Mouse (Mus musculus): ENCODE results near the gene Per3. TPM values are rescaled to one million over a fixed set of nuclear protein-coding genes. Genes with fewer than 3 reads are reported as not detected.

Per3 gene
- polyA plus RNA-seq (2012; rRNA removed), result 4.1 and 4.2 TPM in 2 replicates

DNA sequence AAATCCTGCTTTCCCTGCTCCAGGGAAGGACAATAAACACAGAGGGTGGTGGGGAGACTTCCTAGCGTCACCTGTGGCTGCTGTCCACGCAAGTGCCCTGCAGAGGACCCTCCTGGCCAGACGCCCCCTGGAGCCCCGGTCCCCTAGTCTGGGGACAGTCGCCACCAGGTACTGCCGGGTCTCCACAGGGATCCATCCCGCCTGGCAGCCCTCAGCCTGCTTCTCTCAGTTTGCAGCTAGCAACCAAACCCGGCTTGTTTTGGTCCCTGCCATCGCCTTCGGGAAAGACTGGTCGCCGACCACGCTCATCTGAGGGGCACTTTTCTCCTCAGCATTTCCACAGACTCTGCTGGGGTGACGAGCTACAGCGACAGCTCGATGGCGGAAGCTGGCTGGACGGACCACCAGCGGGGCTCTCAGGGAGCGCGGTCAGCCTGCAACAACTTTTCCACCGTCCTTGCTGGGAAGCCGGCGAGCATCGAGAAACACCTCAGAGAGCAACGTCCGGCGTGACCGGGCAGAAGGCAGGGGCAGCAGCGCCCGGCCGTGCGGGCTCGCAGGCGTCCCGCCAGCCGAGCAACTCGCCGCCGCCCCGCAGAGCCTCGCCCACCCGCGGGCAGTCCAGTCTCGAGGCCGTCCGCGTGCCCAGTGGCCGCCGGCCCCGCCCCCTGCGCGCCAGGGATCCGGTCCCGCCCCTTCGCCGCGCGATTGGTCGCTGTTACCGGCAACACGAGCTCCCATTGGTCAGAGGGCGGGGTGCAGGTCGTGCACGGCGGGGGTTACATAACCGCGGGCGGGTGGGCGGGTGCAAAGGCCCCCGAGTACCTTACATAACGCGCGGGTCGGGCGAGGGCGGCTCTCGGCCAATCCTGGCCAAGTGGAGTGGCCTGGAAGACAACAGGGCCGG, at the start of gene Per3:
Gene Per3 (minus strand): TSS at position 629 of the 907 bp plus-strand sequence.
- peak; percentile 96 for DNase-seq (ENCODE audit: low read depth)
- TF ChIP-seq CTCF (IDR thresholded peaks at IDR 0.05; ENCODE audit: borderline replicate concordance, extremely low read depth, insufficient read depth, insufficient read length) (no peak), POLR2A (IDR thresholded peaks at IDR 0.05; ENCODE audit: borderline replicate concordance, extremely low read depth, insufficient read depth, insufficient read length, poor library complexity, severe bottlenecking) (peak; percentile 73)

DNA sequence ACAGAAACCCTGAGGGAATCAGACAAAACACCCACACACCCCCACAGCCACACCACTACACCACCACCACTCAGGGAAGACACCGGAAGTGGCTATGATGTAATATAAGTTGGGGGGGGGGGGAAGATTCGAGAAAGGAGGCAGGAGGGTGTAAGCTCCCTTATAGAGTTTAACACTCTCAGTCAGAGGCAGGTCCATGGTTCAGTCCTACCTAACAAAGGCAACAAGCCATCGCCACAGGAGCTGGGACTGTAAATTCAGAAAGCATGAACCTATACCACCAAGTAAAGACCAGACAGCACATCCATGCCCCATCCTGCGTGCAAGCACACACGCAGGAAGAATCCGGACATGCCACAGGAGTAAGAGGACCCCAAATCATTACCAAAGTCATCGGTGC, 44.8 kb upstream of the Per3 start, which contains the start of gene Gm13090:
Gene Gm13090 (plus strand): TSS at position 301 of the 400 bp plus-strand sequence.
- TF ChIP-seq CTCF (IDR thresholded peaks at IDR 0.05; ENCODE audit: borderline replicate concordance, extremely low read depth, insufficient read depth, insufficient read length), result no peak
- no peak for TF ChIP-seq POLR2A (IDR thresholded peaks at IDR 0.05; ENCODE audit: borderline replicate concordance, extremely low read depth, insufficient read depth, insufficient read length, poor library complexity, severe bottlenecking)
- DNase-seq (ENCODE audit: low read depth), result no peak

DNA sequence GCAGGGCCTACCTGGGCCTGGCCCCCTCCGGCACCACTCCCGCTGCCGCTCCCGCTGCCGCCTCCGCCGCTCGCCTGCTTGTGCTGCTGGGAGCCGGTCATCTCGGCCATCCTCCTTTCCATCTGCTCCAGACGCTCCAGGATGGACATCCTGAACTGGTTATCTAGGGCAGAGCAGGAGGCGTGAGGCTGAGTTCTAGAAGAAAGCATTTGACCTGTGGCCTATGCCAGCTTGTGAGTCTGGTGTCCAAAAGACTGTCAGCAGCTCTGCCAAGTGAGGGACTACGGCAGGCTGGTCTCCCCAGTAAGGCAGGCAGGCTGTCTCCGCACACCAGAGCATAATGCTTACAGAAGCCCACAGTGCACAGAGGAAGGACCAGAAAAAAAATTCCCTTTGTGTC, 44.4 kb upstream of the Per3 start:
- peak; percentile 20 for DNase-seq (ENCODE audit: low read depth)
- no peak for TF ChIP-seq CTCF (IDR thresholded peaks at IDR 0.05; ENCODE audit: borderline replicate concordance, extremely low read depth, insufficient read depth, insufficient read length)
- no peak for TF ChIP-seq POLR2A (IDR thresholded peaks at IDR 0.05; ENCODE audit: borderline replicate concordance, extremely low read depth, insufficient read depth, insufficient read length, poor library complexity, severe bottlenecking)

DNA sequence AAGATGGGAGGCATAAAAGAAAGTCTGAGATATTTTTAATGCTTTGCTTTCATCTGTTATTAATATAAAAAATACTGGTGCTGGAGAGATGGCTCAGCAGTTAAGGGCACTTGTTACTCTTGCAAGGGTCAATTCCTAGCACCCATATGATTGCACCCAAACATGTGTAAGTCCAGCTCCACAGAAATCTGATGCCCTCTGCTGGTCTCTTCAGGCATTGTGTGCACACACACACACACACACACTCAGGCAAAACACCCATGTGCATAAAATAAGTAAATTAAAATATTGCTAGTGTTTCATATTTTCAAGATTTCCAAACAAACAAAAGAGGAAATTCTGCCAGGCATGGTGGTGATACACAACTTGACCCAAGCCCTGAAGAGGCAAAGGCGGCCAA, 42.9 kb upstream of the Per3 start:
- no peak for DNase-seq (ENCODE audit: low read depth)
- no peak for TF ChIP-seq POLR2A (IDR thresholded peaks at IDR 0.05; ENCODE audit: borderline replicate concordance, extremely low read depth, insufficient read depth, insufficient read length, poor library complexity, severe bottlenecking)
- peak; percentile 30; the same call in 1 of the 2 replicates for TF ChIP-seq CTCF (IDR thresholded peaks at IDR 0.05; ENCODE audit: borderline replicate concordance, extremely low read depth, insufficient read depth, insufficient read length)

DNA sequence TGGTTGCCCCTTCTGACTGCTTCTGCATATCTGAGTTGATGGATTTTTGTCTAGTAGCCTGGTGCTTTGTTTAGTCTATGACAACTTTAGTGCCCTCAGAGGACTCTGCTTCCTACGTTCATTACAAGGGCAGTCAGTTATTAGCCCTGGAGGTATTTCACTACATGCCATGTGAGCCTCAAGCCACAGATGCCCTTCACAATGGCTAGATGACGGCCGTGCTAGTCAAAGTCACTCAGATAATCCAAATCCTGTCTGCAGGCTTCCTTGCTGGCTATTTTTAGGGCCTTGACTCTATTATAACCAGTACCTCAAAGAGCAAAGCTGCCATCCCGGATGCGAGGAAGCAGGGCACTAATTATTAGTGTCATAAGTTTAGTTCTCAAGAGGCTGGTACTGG, 38.6 kb upstream of the Per3 start:
- no peak for DNase-seq (ENCODE audit: low read depth)
- TF ChIP-seq POLR2A (IDR thresholded peaks at IDR 0.05; ENCODE audit: borderline replicate concordance, extremely low read depth, insufficient read depth, insufficient read length, poor library complexity, severe bottlenecking) (no peak), CTCF (IDR thresholded peaks at IDR 0.05; ENCODE audit: borderline replicate concordance, extremely low read depth, insufficient read depth, insufficient read length) (no peak)

DNA sequence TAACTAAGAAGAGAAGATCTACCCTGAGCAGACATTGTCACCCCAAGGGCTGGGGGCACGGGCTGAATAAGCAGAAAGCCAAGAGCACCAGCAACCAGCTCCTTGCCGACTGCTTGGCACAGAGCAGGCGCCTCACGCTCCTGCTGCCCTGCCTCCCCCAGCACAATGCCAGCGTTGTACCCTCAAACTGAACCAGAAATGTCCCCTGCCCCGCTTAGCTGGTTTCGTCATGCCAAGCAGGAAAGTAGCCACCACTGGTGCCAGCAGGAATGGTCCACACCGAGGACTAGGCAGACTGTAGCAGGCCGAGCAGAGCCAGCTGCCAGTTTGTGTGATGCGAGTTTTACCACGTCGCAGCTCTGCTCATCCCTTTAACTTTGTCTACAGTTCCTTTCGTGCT, 37.5 kb upstream of the Per3 start:
- DNase-seq (ENCODE audit: low read depth), result no peak
- TF ChIP-seq POLR2A (IDR thresholded peaks at IDR 0.05; ENCODE audit: borderline replicate concordance, extremely low read depth, insufficient read depth, insufficient read length, poor library complexity, severe bottlenecking) (no peak), CTCF (IDR thresholded peaks at IDR 0.05; ENCODE audit: borderline replicate concordance, extremely low read depth, insufficient read depth, insufficient read length) (no peak)

DNA sequence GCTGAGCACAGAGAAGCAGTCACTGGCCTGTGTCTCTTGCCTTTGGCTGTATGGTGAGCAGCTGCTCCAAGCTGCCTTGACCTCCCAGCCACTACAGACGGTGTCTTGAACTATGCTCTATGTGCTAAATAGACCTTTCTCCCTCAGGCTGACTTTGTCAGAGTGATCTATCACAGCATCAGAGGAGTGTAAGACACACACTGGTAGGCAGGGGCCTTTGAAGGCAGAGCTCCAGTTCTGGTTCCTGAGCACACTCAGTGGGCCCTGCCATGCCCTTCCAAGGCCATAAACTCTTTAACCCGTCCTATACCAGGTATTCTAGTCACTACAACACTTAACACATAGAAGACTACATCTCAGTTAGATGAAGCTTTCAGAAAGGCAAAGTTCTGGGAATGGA, 36.9 kb upstream of the Per3 start:
- no peak for DNase-seq (ENCODE audit: low read depth)

DNA sequence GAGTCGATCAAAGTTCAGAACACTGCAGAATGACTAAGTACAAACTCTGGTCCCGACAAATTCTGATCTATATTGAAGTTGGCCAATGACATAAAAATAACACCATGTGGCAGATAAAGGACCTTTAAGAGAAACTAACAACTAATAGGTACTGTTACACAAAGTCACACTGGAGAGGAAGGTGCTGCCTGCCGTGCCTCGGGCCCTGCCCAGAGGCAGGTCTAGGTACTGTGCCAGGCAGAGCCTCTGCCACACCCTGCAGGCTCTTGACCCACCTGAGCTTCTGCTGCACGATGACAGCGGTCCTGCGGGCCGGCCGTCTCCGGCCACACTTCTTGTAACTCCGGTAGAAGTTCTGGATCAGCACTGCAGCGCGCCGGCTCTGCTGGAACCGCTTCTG, 30.4 kb upstream of the Per3 start:
- no peak for TF ChIP-seq CTCF (IDR thresholded peaks at IDR 0.05; ENCODE audit: borderline replicate concordance, extremely low read depth, insufficient read depth, insufficient read length)
- no peak for TF ChIP-seq POLR2A (IDR thresholded peaks at IDR 0.05; ENCODE audit: borderline replicate concordance, extremely low read depth, insufficient read depth, insufficient read length, poor library complexity, severe bottlenecking)
- no peak for DNase-seq (ENCODE audit: low read depth)

More for the DNA sequence above, 36.9 kb upstream of the Per3 start:
- TF ChIP-seq POLR2A (IDR thresholded peaks at IDR 0.05; ENCODE audit: borderline replicate concordance, extremely low read depth, insufficient read depth, insufficient read length, poor library complexity, severe bottlenecking) (no peak), CTCF (IDR thresholded peaks at IDR 0.05; ENCODE audit: borderline replicate concordance, extremely low read depth, insufficient read depth, insufficient read length) (no peak)

DNA sequence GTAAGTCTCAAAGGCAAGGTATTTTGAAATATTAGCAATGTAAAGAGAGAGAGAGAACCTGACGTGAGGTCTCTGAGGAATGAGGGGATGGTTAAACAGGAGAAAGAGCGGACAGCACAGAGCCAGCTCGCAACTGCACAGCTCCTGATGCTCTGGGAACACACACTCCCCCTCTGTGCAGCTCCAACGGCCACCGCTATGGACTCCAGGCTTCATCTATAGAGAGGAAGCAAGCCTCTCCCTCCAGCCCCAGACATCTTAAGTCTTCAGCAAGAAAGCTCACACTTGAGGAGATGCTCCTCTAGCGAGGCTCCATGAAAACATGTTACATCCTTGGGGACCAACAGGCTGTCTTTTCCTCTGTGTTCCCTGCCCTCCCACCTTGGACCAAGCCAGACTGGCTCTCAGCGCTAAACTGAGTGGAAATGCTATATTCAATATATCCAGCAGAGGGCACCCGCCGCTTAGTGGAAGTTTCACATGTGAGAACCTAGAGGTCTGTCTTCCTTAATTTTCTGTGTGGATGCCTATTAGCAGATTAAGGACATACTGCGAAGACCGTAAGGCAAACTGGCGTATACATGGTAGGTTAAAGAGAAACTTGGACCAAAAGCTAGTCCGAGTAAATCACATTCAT, 28.8 kb upstream of the Per3 start:
- TF ChIP-seq POLR2A (IDR thresholded peaks at IDR 0.05; ENCODE audit: borderline replicate concordance, extremely low read depth, insufficient read depth, insufficient read length, poor library complexity, severe bottlenecking), result no peak
- TF ChIP-seq CTCF (IDR thresholded peaks at IDR 0.05; ENCODE audit: borderline replicate concordance, extremely low read depth, insufficient read depth, insufficient read length), result peak; percentile 74; the same call in 1 of the 2 replicates
- DNase-seq (ENCODE audit: low read depth), result peak; percentile 80

DNA sequence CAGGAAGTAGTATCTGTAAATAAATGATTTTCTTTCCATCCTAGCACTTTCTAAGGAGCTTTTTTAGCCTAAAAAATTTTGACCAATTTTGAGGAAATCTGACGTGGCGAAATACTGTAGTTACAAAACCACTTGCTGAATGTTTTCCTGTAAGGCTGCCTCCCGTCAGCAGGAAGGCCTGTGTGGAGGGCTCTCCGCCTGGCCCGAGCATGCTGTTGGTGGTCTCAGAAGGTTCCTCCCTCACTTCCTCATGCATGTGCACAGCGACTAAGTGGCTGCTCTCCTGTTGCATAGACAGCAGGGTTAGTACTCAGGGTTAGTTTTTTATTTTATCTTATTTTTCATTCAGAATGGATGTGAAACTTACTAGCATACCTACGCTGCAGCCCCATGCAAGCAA, 26.5 kb upstream of the Per3 start:
- TF ChIP-seq CTCF (IDR thresholded peaks at IDR 0.05; ENCODE audit: borderline replicate concordance, extremely low read depth, insufficient read depth, insufficient read length) (no peak), POLR2A (IDR thresholded peaks at IDR 0.05; ENCODE audit: borderline replicate concordance, extremely low read depth, insufficient read depth, insufficient read length, poor library complexity, severe bottlenecking) (no peak)
- no peak for DNase-seq (ENCODE audit: low read depth)

DNA sequence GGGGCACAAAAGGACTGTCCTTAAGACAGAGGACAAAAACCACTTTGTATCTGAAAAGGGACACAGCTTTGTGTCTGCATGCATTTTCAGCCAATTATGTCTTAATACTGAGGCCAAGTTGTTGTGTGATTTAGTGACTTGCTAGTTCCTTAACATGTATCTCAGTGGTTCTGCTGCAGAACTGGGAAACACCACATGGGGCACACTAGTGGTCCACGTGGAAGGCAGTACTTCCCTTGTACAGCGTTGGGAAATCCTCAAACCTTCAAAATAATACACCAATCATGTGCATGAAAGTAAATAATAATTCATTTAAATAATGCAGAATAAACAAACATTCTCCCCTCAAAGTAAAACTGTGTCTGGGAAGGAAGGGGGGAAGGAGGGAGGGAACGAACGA, 24.3 kb upstream of the Per3 start:
- TF ChIP-seq POLR2A (IDR thresholded peaks at IDR 0.05; ENCODE audit: borderline replicate concordance, extremely low read depth, insufficient read depth, insufficient read length, poor library complexity, severe bottlenecking), result no peak
- no peak for TF ChIP-seq CTCF (IDR thresholded peaks at IDR 0.05; ENCODE audit: borderline replicate concordance, extremely low read depth, insufficient read depth, insufficient read length)
- DNase-seq (ENCODE audit: low read depth), result no peak
